Mouse (Mus musculus): ENCODE results near the gene Syt1. TPM values are rescaled to one million over a fixed set of nuclear protein-coding genes. Genes with fewer than 3 reads are reported as not detected.

The Syt1 gene
- polyA plus RNA-seq, 1 experiment = 0.27 TPM

- no peak for TF ChIP-seq POLR2A (IDR thresholded peaks at IDR 0.05; ENCODE audit: control insufficient read depth, low read depth, low read length)
- no peak for TF ChIP-seq CTCF (IDR thresholded peaks at IDR 0.05; ENCODE audit: control insufficient read depth, insufficient read depth, insufficient replicate concordance, low read depth, low read length)
- Histone ChIP-seq H3K27me3 (ENCODE audit: control insufficient read depth, insufficient read depth, low read length) (no peaks in the 10 kb centered on the region), H3K27ac (ENCODE audit: control insufficient read depth, insufficient read depth, low read depth, low read length) (no peak overlapping the region), H3K36me3 (ENCODE audit: control insufficient read depth, insufficient read depth, low read length) (no peaks in the 10 kb centered on the region), H3K4me1 (ENCODE audit: control insufficient read depth, insufficient read depth, low read length) (peaks cover 4% of the 10 kb centered on the region), H3K4me3 (ENCODE audit: control insufficient read depth, low read depth, low read length) (no peak overlapping the region)
Measured at GRCm38 (mm10) chr10:108531641-108532040, 479.1 kb downstream of the Syt1 start.

DNA sequence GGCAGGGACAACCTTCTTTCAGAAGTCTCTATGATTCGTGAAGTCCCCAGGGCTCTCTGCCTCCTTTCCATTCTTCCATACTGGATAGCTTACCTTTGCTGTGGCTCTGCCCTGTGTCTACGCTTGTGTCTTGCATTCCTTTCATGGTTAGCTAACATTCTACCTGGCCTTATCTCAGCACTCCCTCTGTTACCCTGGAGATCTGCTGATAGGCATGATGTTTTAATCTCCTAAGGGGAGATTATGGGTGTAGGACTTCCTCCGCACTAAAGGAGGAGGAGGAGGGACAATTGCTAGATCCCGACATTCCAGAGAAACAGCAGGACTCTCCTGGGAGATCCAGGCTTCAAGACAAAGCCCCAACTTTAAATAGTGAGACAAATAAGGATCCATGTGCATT is 479.7 kb downstream of the Syt1 start:
- no peak for TF ChIP-seq CTCF (IDR thresholded peaks at IDR 0.05; ENCODE audit: control insufficient read depth, insufficient read depth, insufficient replicate concordance, low read depth, low read length)
- no peak for TF ChIP-seq POLR2A (IDR thresholded peaks at IDR 0.05; ENCODE audit: control insufficient read depth, low read depth, low read length)
- no peak overlapping the region for H3K4me3 ChIP-seq (ENCODE audit: control insufficient read depth, low read depth, low read length)
- H3K27me3 ChIP-seq (ENCODE audit: control insufficient read depth, insufficient read depth, low read length) = no peaks in the 10 kb centered on the region
- H3K27ac ChIP-seq (ENCODE audit: control insufficient read depth, insufficient read depth, low read depth, low read length) = no peak overlapping the region
- H3K36me3 ChIP-seq (ENCODE audit: control insufficient read depth, insufficient read depth, low read length) = no peaks in the 10 kb centered on the region
- H3K4me1 ChIP-seq (ENCODE audit: control insufficient read depth, insufficient read depth, low read length) = peaks cover 4% of the 10 kb centered on the region

DNA sequence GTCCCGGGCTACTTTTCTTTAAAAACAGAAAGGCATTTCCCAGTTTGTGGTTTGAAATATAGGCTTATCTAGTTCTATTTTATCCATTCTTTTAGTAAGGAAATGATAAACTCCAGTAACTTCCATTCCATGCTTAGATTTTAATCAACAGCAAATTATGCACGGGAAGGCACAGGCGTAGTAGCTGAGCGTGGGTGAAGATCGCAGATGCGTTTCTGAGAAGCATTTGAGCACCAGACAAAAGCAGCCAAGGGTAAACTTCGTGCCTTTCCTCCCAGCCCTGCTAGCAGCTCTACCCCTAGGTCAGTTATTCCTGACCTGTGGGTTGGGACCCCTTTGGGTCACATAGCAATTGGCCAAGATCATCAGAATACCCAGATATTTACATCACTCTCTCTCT is 482.4 kb downstream of the Syt1 start:
- Histone ChIP-seq H3K4me3 (ENCODE audit: control insufficient read depth, low read depth, low read length) (no peak overlapping the region), H3K27ac (ENCODE audit: control insufficient read depth, insufficient read depth, low read depth, low read length) (no peak overlapping the region), H3K4me1 (ENCODE audit: control insufficient read depth, insufficient read depth, low read length) (peaks cover 4% of the 10 kb centered on the region), H3K36me3 (ENCODE audit: control insufficient read depth, insufficient read depth, low read length) (no peaks in the 10 kb centered on the region), H3K27me3 (ENCODE audit: control insufficient read depth, insufficient read depth, low read length) (no peaks in the 10 kb centered on the region)
- TF ChIP-seq CTCF (IDR thresholded peaks at IDR 0.05; ENCODE audit: control insufficient read depth, insufficient read depth, insufficient replicate concordance, low read depth, low read length) (no peak), POLR2A (IDR thresholded peaks at IDR 0.05; ENCODE audit: control insufficient read depth, low read depth, low read length) (no peak)

DNA sequence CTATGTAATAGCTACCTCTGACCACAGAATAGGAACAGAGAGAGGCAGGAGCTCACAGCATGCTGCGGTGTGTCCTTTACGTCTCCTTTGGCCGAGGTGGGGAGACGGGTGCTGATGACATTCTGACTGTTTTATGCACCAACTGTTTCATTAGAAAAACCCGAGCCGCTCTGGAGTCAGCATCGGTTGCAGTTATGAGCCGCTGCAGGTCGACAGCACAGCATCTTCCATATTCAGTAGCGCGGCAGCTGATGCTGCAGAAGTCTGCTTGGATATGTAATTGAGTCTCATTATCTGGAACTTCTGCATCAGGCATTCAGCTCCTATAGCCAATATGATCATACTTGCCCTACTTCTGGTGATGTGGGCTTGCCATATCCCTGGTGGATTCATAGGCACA is 485.3 kb downstream of the Syt1 start:
- H3K36me3 ChIP-seq (ENCODE audit: control insufficient read depth, insufficient read depth, low read length) = no peaks in the 10 kb centered on the region
- no peak for TF ChIP-seq CTCF (IDR thresholded peaks at IDR 0.05; ENCODE audit: control insufficient read depth, insufficient read depth, insufficient replicate concordance, low read depth, low read length)
- TF ChIP-seq POLR2A (IDR thresholded peaks at IDR 0.05; ENCODE audit: control insufficient read depth, low read depth, low read length) = no peak
- no peaks in the 10 kb centered on the region for H3K27me3 ChIP-seq (ENCODE audit: control insufficient read depth, insufficient read depth, low read length)
- H3K4me1 ChIP-seq (ENCODE audit: control insufficient read depth, insufficient read depth, low read length) = peaks cover 4% of the 10 kb centered on the region
- no peak overlapping the region for H3K27ac ChIP-seq (ENCODE audit: control insufficient read depth, insufficient read depth, low read depth, low read length)
- no peak overlapping the region for H3K4me3 ChIP-seq (ENCODE audit: control insufficient read depth, low read depth, low read length)

DNA sequence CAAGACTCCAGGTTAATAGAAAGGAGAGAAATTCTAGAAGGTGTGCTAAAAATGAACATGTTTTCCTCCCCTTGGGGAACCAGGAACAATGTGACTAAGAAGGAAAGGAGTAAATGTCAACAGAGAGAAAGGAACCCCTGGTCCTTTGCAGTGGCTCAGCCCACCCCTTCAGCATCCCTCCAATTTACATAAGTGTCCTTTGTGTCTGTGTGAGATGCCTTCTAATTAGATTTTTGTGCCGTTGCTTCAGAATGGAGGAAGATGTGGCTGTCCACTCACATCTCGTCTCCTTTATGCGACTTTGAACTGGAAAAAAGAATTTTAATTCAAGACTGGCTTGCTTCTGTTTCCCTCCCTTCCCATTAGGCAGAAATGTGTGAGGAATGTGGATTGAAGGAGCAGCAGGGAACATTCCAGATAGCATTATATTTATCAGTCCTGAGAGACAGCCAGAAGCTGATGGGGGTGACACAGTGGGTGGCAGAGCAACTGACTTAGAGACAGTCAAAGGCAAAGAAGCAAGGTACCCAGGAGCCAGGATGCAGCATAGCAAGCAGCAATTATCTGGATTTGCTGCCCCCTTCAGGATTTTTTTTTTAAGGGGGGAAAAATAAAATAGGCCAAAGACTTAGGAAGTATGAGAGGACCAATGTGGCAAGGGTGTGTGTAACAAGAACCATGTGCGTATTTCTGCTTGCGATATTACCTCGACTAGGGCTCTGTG is 486.3 kb downstream of the Syt1 start:
- Histone ChIP-seq H3K4me3 (ENCODE audit: control insufficient read depth, low read depth, low read length) (no peak overlapping the region), H3K27ac (ENCODE audit: control insufficient read depth, insufficient read depth, low read depth, low read length) (no peak overlapping the region), H3K4me1 (ENCODE audit: control insufficient read depth, insufficient read depth, low read length) (peaks cover 4% of the 10 kb centered on the region), H3K27me3 (ENCODE audit: control insufficient read depth, insufficient read depth, low read length) (no peaks in the 10 kb centered on the region), H3K36me3 (ENCODE audit: control insufficient read depth, insufficient read depth, low read length) (no peaks in the 10 kb centered on the region)
- TF ChIP-seq CTCF (IDR thresholded peaks at IDR 0.05; ENCODE audit: control insufficient read depth, insufficient read depth, insufficient replicate concordance, low read depth, low read length) = no peak

- H3K36me3 ChIP-seq (ENCODE audit: control insufficient read depth, insufficient read depth, low read length) = no peaks in the 10 kb centered on the region
- H3K27me3 ChIP-seq (ENCODE audit: control insufficient read depth, insufficient read depth, low read length) = no peaks in the 10 kb centered on the region
- TF ChIP-seq CTCF (IDR thresholded peaks at IDR 0.05; ENCODE audit: control insufficient read depth, insufficient read depth, insufficient replicate concordance, low read depth, low read length) (no peak), POLR2A (IDR thresholded peaks at IDR 0.05; ENCODE audit: control insufficient read depth, low read depth, low read length) (no peak)
Measured at GRCm38 (mm10) chr10:108519156-108519555, 491.6 kb downstream of the Syt1 start.

DNA sequence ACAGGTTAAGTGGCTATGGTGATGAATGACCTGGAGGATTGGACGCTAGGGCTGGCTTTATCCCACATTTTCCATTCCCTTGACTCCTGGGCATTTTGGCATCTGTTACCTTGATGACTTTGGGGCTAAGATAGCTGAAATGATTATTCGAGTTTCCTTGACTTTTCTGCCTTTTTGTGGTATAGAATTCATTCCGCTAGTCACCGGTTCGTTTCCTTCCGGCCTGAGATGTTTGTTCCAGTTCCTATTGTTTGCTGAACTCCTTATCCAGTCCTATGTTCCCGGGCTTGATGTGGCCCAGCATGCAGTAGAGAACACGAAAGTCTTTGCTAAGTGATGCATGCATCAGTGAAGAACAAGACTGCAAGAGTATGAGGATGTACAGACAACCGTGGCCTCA is 493.7 kb downstream of the Syt1 start:
- TF ChIP-seq POLR2A (IDR thresholded peaks at IDR 0.05; ENCODE audit: control insufficient read depth, low read depth, low read length) = no peak
- no peak for TF ChIP-seq CTCF (IDR thresholded peaks at IDR 0.05; ENCODE audit: control insufficient read depth, insufficient read depth, insufficient replicate concordance, low read depth, low read length)
- Histone ChIP-seq H3K27ac (ENCODE audit: control insufficient read depth, insufficient read depth, low read depth, low read length) (no peak overlapping the region), H3K36me3 (ENCODE audit: control insufficient read depth, insufficient read depth, low read length) (no peaks in the 10 kb centered on the region), H3K27me3 (ENCODE audit: control insufficient read depth, insufficient read depth, low read length) (no peaks in the 10 kb centered on the region), H3K4me1 (ENCODE audit: control insufficient read depth, insufficient read depth, low read length) (no peaks in the 10 kb centered on the region), H3K4me3 (ENCODE audit: control insufficient read depth, low read depth, low read length) (no peak overlapping the region)

More at GRCm38 (mm10) chr10:108519156-108519555, 491.6 kb downstream of the Syt1 start:
- H3K4me3 ChIP-seq (ENCODE audit: control insufficient read depth, low read depth, low read length) = no peak overlapping the region
- no peak overlapping the region for H3K27ac ChIP-seq (ENCODE audit: control insufficient read depth, insufficient read depth, low read depth, low read length)
- no peaks in the 10 kb centered on the region for H3K4me1 ChIP-seq (ENCODE audit: control insufficient read depth, insufficient read depth, low read length)

Measured in testis, adult 2 months (tissue).